Mouse (Mus musculus) gastrocnemius, adult 18-20 months (tissue): ENCODE data around the gene Hoxb3. TPM values are rescaled to one million over a fixed set of nuclear protein-coding genes. Genes with fewer than 3 reads are reported as not detected.
A peak's percentile ranks its signal among the peaks of the same experiment; 100 is the strongest.

Experiments
- DNase-seq: peaks from one replicate; pipeline ENCODE4 v3.0.0; 2021; ENCODE audit warnings: low spot score
- long read RNA-seq, 2 experiments: library from polyadenylated mRNA; stranded (forward); transcript quantifications; one replicate each; pipeline ENCODE4 v2.0.0; 2021
- total RNA-seq, 2 experiments: library from RNA; stranded (reverse); gene quantifications; 2 replicates each; pipeline ENCODE4 v1.2.3; 2021

Gene Hoxb3
- under 1 TPM; 0.21 to 0.39 TPM for total RNA-seq
- long read RNA-seq, experiment 1 = 0 reads
- long read RNA-seq, experiment 2 = 0 reads

- DNase-seq = no peak
Observed at GRCm38 (mm10) chr11:96323154-96323553, at the start of gene Hoxb3. Gene Hoxb3 (plus strand): TSS chr11:96323326.

GRCm38 (mm10) chr11:96274428-96274827 is 48.7 kb upstream of the Hoxb3 start:
- no peak for DNase-seq

GRCm38 (mm10) chr11:96275896-96276295 is 47.2 kb upstream of the Hoxb3 start:
- no peak for DNase-seq

GRCm38 (mm10) chr11:96277151-96278044 is 45.7 kb upstream of the Hoxb3 start:
- no peak for DNase-seq

GRCm38 (mm10) chr11:96278324-96278723 is 44.8 kb upstream of the Hoxb3 start:
- DNase-seq = no peak

GRCm38 (mm10) chr11:96278773-96279172 is 44.4 kb upstream of the Hoxb3 start:
- peak; percentile 83 for DNase-seq

GRCm38 (mm10) chr11:96279421-96280233 is 43.5 kb upstream of the Hoxb3 start:
- DNase-seq = no peak

- no peak for DNase-seq
Observed at GRCm38 (mm10) chr11:96280399-96281378, 42.4 kb upstream of the Hoxb3 start.

- DNase-seq = no peak
Observed at GRCm38 (mm10) chr11:96281396-96281795, 41.7 kb upstream of the Hoxb3 start.

- no peak for DNase-seq
Observed at GRCm38 (mm10) chr11:96281855-96282570, 41.1 kb upstream of the Hoxb3 start, which contains the start of gene Hoxb8. Gene Hoxb8 (plus strand): TSS chr11:96281905.

- DNase-seq = no peak
Observed at GRCm38 (mm10) chr11:96282795-96283430, 40.2 kb upstream of the Hoxb3 start.

- DNase-seq = no peak
Observed at GRCm38 (mm10) chr11:96284041-96284749, 38.9 kb upstream of the Hoxb3 start.

- DNase-seq = no peak
Observed at GRCm38 (mm10) chr11:96284774-96285734, 38.1 kb upstream of the Hoxb3 start.

- no peak for DNase-seq
Observed at GRCm38 (mm10) chr11:96285771-96286738, 37.1 kb upstream of the Hoxb3 start, which contains the start of gene Hoxb7. Gene Hoxb7 (plus strand): TSS chr11:96286623.

GRCm38 (mm10) chr11:96286739-96287385 is 36.3 kb upstream of the Hoxb3 start:
- no peak for DNase-seq

- DNase-seq = no peak
Observed at GRCm38 (mm10) chr11:96287411-96287810, 35.7 kb upstream of the Hoxb3 start.
